Mouse (Mus musculus) inflammation-experienced regulatory T-cells, adult 6 months (primary cell): Measurements from ENCODE around the gene Mpp2. TPM values are rescaled to one million over a fixed set of nuclear protein-coding genes. Genes with fewer than 3 reads are reported as not detected.

ENCODE experiments used
- ATAC-seq: one replicate; pipeline ENCODE4 v1.8.0; 2017
- polyA plus RNA-seq, 3 experiments: library from polyadenylated mRNA; unstranded; fragments of 100-300 nt; shearing (Covaris generic); gene quantifications; one replicate each; pipeline ENCODE4 v1.2.1; 2017

Mpp2 gene
- polyA plus RNA-seq = 1 to 10 TPM; 1.8 to 6.9 (median 3.5) TPM

DNA sequence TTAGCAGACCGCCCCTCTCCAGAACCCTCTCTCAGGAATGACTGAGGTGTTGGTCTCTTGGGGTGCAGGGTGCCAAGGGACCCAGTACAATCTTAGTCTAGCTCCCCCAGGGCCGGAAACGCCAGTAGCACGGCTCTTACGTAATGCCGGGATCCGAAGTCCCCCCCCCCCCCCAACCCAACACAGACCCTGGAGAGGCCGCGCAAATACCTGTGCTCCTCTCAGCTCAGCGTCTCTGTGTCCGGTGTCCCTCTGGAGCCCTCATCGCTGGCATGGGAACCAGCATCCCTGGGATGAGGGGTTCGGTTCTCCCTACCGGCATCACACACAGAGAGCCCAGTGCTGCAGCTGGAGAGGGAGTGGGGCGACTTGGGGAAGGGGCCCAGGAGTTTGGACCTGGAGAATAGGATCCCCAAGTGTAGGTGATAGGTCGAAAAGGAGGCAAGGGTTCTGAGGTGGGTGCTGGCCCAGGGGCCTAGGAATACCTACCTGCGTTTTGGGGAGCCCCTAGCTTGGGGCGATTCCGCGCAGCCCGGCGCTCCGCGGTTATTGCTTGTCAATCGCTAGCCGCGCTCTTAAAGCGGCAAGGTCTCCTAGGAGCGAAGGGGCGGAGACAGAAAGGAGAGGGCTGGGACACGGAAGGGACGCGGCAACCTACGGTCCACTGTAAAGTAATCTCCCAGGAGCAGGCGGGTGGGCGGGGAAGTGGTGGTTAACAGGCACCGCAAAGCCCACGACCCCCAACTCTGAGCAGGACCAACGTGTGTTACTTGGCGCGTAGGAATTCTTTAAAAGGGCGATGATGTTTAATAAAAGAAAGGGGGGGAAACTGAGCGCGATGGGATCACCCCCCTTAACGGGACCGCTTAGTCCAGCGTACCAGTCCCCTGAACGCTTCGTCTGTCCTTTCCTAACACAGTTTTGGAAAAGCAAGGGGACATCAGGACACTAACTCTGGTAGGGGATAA lies at the start of gene Mpp2:
Gene Mpp2 (minus strand): TSS at position 585 of the 968 bp plus-strand sequence.
- ATAC-seq = peak; percentile 12

DNA sequence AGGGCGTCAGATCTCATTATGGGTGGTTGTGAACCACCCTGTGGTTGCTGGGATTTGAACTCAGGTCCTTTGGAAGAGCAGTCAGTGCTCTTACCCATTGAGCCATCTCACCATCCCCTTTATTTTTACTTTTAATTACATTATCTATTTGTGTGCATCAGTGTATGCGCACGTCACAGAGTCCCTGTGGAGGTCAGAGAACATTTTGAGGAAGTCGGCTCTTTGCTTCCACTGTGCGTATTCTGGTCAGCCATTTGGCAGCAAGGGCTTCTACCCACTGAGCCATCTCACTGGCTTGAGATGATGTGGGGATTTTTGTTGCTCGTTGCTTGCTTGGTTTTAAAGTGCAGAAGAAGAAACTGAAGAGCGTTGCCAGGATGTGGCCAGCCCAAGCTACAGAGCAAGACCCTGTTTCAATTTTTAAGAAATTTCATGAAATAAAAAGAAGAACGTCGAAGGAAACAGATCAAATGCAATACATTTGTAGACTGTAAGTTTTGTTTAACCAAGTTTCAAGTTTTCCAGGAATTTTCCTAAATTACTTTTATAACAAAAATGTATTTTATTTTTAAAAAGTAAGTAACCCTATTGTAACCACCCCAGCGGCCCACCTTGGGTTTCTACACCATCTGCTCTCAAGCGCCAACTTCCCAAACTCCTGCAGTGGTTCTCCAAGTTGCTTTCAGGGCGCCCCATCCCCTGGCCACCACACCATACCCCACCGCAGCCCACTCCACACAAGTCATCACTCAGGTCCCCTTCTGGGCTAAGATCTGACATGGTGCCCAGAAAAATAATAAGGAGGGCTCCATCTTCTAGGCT lies 49.5 kb upstream of the Mpp2 start:
- no peak for ATAC-seq

DNA sequence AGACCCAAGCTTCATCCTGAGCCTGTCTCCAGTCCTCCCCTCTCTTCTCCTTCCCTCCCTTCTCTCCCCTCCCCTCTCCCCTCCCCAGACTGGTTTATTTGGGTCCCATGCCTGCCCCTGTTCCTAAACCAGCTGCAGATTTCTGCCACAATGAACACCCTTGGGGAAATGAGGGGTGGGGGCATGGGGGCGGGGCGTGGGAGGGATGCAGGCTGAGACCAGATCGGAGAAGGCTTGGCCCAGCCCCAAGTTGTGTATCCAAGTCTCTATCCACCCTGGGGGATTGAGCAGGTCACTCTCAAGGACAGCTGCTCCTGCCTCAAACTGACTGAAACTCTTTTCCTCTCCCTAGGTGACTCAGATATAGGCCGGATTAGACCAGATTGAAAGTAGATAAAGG lies 46.2 kb upstream of the Mpp2 start:
- ATAC-seq = no peak

DNA sequence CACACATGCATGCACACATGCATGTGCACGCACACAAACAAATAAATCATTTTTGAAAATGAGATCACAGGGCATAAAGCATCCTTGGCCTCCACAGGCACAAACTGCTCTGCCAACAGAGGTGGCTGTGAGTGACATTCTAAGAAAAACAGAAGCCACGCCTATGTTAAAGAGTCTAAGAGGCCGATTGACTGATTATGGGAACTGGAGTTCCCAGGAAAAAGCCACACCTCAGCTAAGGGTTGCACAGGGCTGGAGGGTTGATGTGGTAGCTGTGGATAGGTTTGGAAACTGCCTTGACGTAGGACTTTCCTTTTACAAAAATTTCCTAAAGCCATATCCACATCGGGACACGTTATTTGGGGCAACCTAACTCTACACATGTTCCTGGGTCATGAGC lies 29.1 kb upstream of the Mpp2 start:
- ATAC-seq = no peak

DNA sequence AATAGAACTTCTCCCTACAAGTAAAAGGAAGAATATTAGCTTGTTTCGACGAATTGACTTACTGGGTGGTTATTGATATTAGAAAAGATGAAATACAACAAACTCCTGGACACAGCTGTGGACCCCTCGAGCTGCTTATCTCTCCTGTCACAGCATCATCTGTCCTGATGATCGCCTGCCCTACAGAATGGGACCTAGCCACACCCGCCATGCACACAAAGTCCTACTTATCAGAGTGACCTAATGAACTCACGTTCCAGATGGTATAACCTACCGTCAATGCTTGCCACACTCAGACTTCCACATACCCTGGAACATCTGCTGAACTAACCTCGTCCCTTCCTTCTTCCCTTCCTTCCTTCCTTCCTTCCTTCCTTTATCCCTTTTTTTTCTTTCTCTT lies 27.9 kb upstream of the Mpp2 start:
- ATAC-seq = no peak

DNA sequence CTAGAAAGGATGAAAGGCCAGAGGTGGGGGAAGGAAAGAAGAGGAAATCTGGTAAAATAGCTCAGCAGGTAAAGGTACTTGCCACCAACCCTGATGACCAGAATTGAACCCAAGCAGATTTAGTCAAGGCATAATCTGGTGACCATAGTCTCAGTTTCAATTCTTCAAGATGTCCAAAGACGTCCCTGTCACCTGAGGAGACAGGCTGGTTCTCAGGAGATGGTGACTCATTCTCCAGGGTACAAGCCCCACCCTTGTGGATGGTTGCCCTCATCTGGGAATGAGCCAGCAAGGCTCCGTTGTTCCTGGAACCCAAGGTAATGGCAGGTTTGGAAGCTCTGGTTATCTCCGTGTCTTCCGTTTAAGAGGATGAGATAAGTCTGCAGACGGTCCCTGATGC lies 23.3 kb upstream of the Mpp2 start:
- ATAC-seq = no peak

DNA sequence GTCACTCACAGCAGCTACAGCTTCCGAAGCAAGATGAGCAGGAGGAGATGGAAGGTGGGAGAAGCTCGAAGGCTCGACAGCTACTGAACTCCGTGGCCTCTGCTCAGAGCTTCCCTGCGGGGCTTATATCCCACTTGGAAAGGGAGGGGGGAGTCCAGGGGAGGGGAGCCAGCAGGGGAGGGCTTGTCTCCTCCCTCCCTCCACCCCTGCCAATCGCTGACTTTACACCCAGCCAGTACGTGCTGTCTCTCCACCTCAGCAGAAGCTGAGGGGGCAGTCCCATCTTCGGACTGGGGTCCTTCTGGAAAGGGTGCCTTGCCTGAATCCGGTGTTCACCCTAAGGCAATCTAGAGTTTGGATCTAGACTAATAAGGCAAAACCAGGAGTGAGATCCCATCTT lies 19.4 kb upstream of the Mpp2 start, which contains the start of gene Pyy:
Gene Pyy (minus strand): TSS at position 101 of the 400 bp plus-strand sequence.
- ATAC-seq = no peak

DNA sequence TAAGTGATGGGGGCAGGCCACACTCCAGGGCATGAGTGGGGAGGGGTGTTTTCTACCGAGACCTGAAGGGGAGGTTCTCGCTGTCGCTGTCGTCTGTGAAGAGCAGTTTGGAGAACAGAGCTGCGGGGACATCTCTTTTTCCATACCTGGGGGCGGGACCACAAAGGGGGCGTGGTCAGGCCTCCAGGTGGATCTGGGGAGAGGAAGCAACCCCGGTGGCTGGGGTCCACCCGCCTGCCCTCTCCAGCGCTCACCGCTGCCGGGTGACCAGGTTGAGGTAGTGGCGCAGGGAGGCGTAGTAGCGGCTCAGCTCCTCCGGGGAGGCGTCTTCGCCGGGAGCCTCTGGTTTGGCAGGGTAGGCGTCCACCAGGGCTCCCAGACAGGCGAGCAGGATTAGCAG lies 18.6 kb upstream of the Mpp2 start:
- ATAC-seq = no peak

DNA sequence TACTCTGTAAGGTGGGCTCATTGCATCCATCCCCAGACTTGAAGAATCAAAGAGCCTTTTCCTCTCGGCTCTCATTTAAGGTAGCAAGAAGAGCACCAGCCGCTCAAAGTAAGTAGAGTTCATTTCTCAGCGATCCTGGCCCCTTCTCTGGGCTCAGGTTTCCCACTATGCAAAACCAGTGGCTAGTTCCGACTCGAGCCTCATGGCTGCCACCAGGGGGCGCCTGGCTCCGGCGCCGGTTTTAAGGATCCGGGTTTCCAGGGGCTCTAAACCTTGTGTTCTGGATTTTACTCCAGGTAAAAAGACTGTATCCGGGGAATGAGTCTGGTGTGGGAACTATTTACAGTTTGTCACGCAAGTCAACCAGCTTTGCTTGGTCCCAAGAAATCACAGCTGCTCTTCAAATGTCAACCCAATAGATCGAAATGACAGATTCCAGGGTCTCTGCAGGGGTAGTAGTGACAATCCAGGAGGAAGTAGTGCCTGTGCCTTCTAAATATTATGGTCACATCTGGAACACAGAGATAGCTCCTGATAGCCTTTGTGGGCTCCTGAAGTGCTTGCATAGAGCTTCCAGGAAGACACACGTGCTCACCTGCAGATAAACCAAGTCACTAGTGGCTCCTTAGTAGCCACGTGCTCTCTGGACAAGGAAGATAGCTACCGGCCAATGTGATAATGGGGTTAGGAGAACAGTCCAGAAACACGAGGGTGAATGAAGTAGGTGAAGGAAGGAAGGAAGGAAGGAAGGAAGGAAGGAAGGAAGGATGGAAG lies 14.4 kb upstream of the Mpp2 start:
- ATAC-seq = no peak

DNA sequence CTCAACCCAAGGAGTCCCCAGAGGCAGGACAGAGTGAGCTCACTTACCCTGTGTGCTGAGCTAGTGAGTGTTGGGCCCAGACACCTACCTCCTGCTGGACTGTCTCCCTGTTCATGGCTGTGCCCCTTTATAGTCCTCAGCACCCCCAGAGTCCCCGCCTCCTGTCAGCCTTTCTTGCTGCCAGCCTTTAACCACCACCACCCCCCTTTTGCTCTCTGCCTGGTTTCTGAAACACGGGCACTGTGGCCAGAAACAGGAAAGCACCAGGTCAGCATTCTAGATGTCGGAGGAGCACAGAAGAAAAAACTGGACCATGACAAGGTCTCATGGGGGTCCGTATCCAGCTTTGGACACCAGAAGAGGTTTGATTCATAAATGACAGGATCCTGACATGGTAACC lies 12.9 kb upstream of the Mpp2 start, which contains the start of gene Ppy:
Gene Ppy (minus strand): TSS at position 101 of the 400 bp plus-strand sequence.
- ATAC-seq = no peak

DNA sequence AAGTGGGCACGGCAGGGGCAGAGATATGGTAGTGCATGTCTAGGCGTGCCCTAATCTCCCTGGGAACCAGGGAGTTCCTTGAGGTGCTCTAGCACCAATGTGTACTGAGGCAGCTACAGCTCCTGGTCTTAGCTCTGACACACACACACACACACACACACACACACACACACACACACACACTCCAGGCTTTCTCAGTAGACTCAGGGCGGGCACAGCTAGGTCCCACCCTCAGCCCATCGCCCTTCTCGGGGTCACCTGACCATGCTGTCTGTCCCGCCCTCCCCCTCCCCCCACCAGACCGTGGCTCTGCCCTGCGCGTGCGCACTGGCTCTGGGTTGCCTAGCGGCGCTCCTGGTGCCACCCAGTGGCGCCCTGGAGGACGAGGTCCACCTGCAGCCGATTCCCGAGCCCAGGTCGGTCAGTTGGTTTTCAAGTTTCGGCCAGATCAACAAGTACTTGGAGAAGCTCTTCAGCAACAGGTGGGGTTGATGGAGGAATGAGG lies 8.6 kb upstream of the Mpp2 start:
- no peak for ATAC-seq

DNA sequence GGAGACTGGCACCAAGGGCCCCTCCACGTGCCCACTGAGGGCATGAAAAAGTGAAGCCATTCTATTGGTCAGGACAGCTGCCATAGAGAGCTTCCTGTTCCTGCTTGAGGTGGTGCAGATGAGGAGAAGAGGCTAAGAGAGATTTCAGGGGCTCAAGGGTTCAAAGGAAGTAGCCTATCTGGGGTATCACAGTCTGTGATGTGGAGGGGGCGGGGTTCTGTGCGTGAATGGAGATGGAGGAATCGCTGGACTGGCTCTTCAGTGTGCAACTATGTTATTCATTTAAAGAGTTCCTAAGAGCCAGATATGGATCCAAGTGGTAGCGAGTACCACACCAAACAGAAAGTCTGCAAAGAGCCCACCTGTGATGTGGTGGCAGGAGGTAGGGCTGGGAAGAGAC lies 8.1 kb upstream of the Mpp2 start:
- ATAC-seq = no peak

DNA sequence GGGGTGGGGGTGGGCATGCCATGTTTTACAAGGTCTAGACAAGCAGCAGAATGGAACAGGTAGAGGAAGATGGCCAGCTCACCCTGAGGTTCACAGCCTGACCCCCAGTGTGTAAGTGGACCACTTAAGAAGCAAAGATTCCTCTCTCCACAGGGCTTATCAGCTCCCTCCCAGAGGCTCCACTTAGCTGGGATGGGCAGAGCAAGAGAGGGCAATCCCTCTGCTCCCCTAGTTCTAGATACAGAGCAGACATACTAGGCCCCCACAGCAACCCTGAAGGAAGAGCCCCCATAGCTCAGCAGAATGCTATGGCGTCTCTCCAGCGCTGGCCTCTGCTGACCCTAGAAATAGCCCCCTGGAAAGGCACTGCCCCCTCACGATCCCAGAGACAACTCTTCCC lies 7.4 kb upstream of the Mpp2 start:
- no peak for ATAC-seq

DNA sequence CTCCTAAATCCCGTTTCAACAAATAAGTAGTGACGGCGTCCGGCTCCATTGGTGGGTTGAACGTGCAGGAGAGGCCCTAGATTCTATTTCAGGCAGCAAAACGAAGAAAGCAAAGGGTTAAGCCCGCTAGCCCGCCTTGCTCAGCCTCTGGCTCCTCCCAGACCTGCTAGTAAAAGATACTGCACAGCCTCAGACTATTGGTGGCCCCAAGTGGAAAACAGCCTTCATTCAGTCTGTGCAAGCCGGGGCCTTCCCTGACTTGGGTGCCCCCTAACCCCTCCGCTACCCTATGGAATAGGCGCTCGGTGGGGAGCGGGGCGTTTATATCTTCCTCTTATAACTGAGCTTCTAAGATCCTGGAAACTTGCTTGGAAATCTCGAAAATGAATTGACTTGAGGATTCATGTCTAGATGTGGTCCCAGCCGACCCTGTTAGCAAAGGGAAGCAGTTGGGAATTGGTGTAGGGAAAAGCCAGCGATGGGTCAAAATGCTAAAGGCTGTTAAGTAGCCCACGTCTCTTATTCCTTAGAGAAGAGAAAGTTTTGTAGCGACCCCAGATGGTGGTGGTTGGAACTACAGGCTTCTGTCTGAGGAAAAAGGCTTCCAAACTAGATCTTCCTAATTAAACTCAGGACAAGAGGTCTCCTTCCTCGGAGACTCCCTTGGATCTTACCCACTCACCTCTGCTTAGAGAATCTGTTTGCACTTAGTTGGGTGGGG lies 933 bp upstream of the Mpp2 start:
- ATAC-seq = peak; percentile 46

DNA sequence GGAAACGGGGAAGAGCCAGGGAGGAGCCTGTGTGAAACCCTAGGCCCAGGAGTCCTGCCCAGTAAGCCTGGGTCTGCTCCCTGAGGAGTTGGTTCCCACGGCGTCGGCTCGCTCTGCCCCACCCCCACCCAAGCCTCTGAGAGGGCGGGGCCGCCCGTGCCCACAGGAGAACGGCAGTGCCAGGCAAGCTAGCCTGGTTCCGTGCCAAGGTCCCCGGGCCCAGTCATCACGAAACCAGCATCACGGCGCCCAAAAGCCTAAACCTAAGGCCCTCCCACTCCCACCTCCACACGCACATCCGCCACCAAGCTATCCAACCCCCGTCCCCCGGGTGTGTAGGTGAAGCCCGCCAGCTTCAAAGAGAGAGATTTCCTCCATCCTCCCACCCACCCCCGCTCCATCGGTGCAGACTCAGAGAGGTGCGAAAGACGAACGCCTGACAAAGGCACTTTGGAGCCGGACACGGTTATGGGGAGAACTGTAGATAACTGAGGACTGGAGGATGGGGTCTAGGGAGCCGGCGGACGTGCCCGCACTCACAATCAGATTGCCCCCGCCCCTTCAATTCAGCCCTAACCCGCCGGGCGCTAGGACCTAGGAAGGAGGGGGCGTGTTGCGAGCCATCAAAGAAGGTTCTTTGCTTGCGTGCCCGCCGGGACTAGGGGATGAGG lies 1.1 kb downstream of the Mpp2 start:
- peak; percentile 84 for ATAC-seq

DNA sequence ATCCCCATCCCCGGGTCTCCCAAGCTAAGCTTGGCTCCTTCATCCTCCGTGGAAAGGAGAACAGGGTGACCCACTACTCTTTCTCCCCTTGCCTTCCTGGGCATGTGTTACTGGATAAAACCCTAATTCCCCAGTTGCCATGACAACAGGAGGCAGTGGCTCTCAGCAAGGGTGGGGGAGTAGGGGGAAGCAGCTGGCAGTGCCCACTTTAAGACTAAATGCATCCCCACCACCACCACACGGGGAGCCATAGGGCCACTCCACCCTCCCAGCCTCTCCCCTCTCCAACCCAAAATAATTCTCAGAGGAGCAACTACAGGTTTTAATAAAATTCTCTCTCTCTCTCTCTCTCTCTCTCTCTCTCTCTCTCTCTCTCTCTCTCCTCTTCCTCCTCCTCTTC lies 2.0 kb downstream of the Mpp2 start:
- no peak for ATAC-seq

DNA sequence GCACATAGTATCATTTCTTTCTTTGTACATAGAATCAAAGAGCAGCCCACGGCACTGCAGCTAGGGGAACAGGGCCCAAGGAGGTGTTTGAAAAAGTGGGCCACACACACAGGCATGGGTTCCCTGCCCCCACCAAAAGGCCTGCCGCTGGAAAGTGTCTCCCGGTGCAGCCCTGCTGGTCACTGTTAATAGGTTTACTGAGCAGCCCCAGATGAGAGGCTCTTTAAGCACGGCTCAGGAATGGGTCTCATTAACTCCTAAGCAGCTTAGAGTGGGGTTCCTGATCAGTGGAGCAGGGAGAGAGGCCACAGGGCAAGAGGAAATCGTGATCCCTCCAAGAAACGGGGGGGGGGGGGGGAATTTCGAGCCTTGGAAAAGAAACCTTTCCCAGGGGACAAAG lies 4.2 kb downstream of the Mpp2 start:
- no peak for ATAC-seq

DNA sequence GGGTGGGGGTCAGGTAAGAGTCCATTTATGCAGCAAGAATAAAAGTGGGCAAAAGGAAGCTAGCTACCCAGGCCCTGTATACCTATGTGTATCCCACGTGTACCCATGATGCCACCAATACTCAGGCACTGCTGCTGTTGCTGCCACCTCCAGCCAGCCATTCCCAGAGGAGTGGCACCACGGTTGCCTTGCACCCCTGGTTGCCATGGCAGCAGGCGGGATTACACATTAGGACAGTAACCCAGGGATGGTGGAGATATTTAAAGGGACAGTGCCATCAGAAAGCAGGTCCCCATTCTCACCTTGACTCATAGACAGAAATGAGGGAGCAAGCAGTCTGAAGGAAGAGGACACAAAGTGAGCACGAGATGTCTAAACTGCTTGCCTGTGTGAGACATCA lies 5.1 kb downstream of the Mpp2 start:
- ATAC-seq = no peak

DNA sequence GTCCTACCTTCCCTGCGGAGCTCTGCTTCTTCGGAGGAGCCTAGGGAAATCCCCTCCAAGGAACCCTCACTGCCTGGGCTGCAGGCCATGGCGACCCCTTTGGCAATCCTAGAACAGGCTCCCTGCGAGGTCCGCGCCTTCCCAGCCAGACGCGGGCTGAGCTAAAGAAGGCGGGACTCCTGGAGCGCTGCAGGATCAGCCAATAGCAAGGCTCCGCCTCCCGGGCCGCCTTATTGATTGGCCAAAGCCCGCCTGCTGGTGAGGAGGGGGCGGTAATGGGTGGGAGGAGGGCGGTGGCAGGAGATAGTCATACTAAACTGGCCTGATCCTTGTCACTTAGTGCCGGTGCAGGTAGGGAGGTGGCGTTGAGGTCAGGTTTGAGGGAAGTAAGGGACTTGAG lies 6.0 kb downstream of the Mpp2 start:
- no peak for ATAC-seq

DNA sequence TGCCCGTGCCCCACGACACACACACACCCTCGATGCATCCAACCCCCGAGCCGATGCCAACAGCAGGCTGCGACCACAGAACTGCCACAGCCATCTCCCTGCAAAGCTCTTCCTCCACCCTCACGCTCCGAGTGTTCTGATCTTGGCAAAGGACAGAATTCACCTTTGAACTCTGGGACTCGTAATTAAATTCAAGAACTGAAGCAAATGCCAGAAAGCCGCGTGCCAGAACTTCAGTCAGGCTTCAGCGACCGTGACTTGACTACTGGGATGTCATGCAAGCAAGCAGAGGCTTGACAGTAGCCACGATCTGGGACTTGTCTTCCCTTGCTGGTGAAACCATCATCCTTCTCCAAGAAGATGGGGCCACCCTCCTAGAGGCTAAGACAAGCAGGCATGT lies 14.6 kb downstream of the Mpp2 start:
- ATAC-seq = no peak

DNA sequence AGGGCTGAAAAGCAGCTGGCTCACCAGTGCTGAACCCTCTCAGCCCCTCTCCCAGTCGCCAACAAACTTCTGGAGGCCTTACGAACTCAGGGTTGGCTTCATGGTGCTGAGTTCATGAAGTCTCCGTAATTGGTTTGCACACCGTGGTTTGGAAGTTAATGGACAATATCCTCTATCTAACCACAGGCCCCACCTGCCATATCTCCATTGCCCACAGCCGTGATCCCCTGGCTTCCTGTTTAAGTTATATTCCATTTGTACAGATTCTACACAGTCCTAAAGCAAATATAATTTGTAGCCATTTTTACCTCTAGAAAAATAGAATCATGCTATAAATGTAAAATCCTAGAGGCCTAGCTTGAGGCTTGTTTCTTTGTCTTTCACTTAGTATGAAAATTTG lies 15.6 kb downstream of the Mpp2 start:
- ATAC-seq = no peak
